Mouse (Mus musculus) cerebellum, adult 2 months (tissue): ENCODE data around the gene Rtp3.

Source experiments
- CTCF ChIP-seq: fragments of 200-500 bp; IDR thresholded peaks from 2 replicates; pipeline ENCODE4 v1.5.1; 2011; ENCODE audit warnings: low read depth, mild to moderate bottlenecking, control low read depth, low read length, moderate library complexity, borderline replicate concordance; ENCODE audit not compliant: insufficient read depth
- POLR2A ChIP-seq: fragments of 200-500 bp; IDR thresholded peaks from 2 replicates; pipeline ENCODE4 v1.6.1; 2011; ENCODE audit warnings: low read length, control low read depth, borderline replicate concordance; ENCODE audit not compliant: insufficient read depth

DNA sequence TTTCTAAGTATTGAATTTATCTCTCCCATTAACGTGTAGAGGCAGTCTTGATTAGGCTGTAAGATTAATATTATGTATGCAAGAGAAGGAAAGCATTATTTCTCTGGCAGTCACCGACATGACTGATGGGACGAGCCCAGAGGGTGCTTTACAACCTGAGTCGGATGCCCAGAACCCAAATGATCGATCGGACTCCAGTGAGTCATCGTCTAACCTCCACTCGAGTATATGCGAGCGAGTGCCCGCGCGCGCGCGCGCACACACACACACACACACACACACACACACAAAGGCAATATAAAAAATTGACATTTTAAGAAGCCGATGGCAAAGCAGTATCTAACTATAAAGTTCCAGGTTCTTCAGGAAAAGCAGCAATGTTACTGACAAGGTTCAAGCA is 45.0 kb downstream of the Rtp3 start:
- TF ChIP-seq CTCF (no peak), POLR2A (no peak)
